Mouse (Mus musculus) myocyte (in vitro differentiated cells): Measurements from ENCODE around the gene Cxcr5.

Experiments used
- CEBPB ChIP-seq: IDR thresholded peaks from 2 replicates; pipeline ENCODE4 v1.6.1; 2011; ENCODE audit warnings: mild to moderate bottlenecking, moderate library complexity; ENCODE audit not compliant: poor library complexity, insufficient read depth, severe bottlenecking
- POLR2A ChIP-seq: IDR thresholded peaks from one replicate; pipeline ENCODE4 v1.6.1; 2011; ENCODE audit warnings: low read depth, mild to moderate bottlenecking, control low read depth, moderate library complexity; ENCODE audit not compliant: insufficient read length
- USF1 ChIP-seq: IDR thresholded peaks from one replicate; pipeline ENCODE4 v1.6.1; 2011; ENCODE audit warnings: low read depth, mild to moderate bottlenecking, control low read depth, moderate library complexity

GRCm38 (mm10) chr9:44524235-44524826 is 37.3 kb downstream of the Cxcr5 start:
- no peak for TF ChIP-seq POLR2A
- TF ChIP-seq CEBPB = no peak
- TF ChIP-seq USF1 = no peak
